Mouse (Mus musculus): Measurements from ENCODE around the gene Bola2. TPM values are rescaled to one million over a fixed set of nuclear protein-coding genes. Genes with fewer than 3 reads are reported as not detected.

Gene Bola2
- polyA plus RNA-seq, 1 experiment from 2014 or later, result 86.5 TPM

DNA sequence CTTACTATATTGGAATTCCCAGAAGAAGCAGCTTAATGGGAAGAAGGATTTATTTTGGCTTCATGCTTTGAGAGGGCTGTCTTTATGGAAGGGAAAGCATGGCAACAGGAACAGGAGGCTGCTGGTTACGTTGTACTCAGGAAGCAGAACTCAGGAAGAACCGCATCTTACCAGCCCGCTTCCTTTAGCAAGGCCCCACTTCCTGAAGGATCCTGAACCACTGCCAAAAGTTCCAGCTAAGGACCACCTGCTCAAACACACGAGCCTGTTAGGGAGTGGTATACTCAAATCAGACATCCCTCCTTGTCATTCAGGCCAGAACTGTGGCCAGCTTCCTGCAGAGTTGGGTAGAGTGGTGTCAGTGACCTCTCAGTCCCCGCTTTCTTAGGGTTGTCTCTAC lies 26.7 kb upstream of the Bola2 start:
- no peak for DNase-seq
- ATAC-seq, result no peak
- TF ChIP-seq CTCF (IDR thresholded peaks at IDR 0.05; ENCODE audit: low read depth) (no peak), EP300 (IDR thresholded peaks at IDR 0.05; ENCODE audit: low read depth) (no peak)

DNA sequence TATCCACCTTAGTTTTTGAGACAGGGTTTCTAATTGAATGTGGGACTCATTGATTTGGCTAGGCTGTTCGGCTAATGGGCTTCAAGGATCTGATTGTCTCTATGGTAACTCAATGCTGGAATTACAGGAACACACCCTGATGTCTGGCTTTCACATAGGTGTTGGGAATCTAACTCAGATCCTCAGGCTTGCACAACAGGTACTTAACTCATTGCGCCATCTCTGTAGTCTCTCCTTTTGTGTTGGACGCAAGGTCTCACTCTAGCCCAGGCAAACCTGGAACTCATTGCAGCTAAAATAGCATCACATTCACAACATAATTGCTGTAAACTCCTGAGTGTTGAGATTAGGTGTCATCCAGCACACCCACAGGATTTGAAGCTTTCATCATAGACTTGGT lies 25.0 kb upstream of the Bola2 start:
- Histone ChIP-seq H3K4me2 (ENCODE audit: low read depth, low read length) (no peak overlapping the region), H3K9me3 (ENCODE audit: low read length) (no peaks in the 10 kb centered on the region), H3K9ac (replicated peaks) (no peak overlapping the region), H3K36me3 (replicated peaks; ENCODE audit: insufficient read depth, low read length) (peaks cover 36% of the 10 kb centered on the region), H3K4me1 (ENCODE audit: insufficient read depth) (peaks cover 21% of the 10 kb centered on the region), H3K27me3 (ENCODE audit: insufficient read depth, low read length) (no peaks in the 10 kb centered on the region), H3K4me3 (ENCODE audit: low read depth, low read length) (no peak overlapping the region), H3K27ac (ENCODE audit: low read depth) (peak overlapping the region; percentile 36; the same call in 1 of the 2 replicates)
- WGBS (ENCODE audit: insufficient replicate concordance), result 71% methylated on average over 3 of the region's 3 CpGs
- TF ChIP-seq CTCF (IDR thresholded peaks at IDR 0.05; ENCODE audit: low read depth) (no peak), EP300 (IDR thresholded peaks at IDR 0.05; ENCODE audit: low read depth) (no peak)
- no peak for DNase-seq
- ATAC-seq, result peak; percentile 32; the same call in 1 of the 2 replicates

More for the DNA sequence above, 26.7 kb upstream of the Bola2 start:
- no peaks in the 10 kb centered on the region for H3K27me3 ChIP-seq (ENCODE audit: insufficient read depth, low read length)
- H3K9ac ChIP-seq (replicated peaks), result no peak overlapping the region
- peaks cover 39% of the 10 kb centered on the region for H3K36me3 ChIP-seq (replicated peaks; ENCODE audit: insufficient read depth, low read length)
- peaks cover 16% of the 10 kb centered on the region for H3K4me1 ChIP-seq (ENCODE audit: insufficient read depth)
- H3K4me2 ChIP-seq (ENCODE audit: low read depth, low read length), result no peak overlapping the region
- 50% methylated on average over 5 of the region's 5 CpGs for WGBS (ENCODE audit: insufficient replicate concordance)
- H3K9me3 ChIP-seq (ENCODE audit: low read length), result no peaks in the 10 kb centered on the region
- no peak overlapping the region for H3K4me3 ChIP-seq (ENCODE audit: low read depth, low read length)
- H3K27ac ChIP-seq (ENCODE audit: low read depth), result peak overlapping the region; percentile 58

DNA sequence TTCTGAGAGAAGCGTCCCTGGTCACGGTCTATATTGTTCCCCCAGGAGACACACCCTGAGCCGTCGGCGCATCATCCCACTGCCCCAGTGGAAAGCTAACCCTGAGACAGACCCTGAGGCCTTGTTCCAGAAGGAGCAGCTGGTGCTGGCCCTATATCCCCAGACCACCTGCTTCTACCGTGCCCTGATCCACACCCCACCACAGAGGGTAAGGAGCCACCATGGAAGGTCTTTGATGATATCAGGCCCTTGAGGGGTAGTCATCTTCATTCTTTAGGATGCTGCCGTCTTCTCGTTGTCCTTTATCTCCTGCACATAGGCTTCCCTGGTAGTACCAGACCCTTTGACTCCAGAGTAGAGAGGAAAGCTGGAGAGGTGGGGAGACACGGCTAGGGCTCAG lies 23.1 kb upstream of the Bola2 start:
- H3K36me3 ChIP-seq (replicated peaks; ENCODE audit: insufficient read depth, low read length), result peaks cover 32% of the 10 kb centered on the region
- no peak overlapping the region for H3K9ac ChIP-seq (replicated peaks)
- no peak for DNase-seq
- H3K9me3 ChIP-seq (ENCODE audit: low read length), result no peaks in the 10 kb centered on the region
- H3K4me3 ChIP-seq (ENCODE audit: low read depth, low read length), result no peak overlapping the region
- ATAC-seq, result no peak
- no peak overlapping the region for H3K27ac ChIP-seq (ENCODE audit: low read depth)
- TF ChIP-seq EP300 (IDR thresholded peaks at IDR 0.05; ENCODE audit: low read depth), result no peak
- TF ChIP-seq CTCF (IDR thresholded peaks at IDR 0.05; ENCODE audit: low read depth), result no peak
- H3K4me2 ChIP-seq (ENCODE audit: low read depth, low read length), result no peak overlapping the region
- no peaks in the 10 kb centered on the region for H3K27me3 ChIP-seq (ENCODE audit: insufficient read depth, low read length)
- H3K4me1 ChIP-seq (ENCODE audit: insufficient read depth), result peaks cover 31% of the 10 kb centered on the region
- 86% methylated on average over 9 of the region's 9 CpGs for WGBS (ENCODE audit: insufficient replicate concordance)

DNA sequence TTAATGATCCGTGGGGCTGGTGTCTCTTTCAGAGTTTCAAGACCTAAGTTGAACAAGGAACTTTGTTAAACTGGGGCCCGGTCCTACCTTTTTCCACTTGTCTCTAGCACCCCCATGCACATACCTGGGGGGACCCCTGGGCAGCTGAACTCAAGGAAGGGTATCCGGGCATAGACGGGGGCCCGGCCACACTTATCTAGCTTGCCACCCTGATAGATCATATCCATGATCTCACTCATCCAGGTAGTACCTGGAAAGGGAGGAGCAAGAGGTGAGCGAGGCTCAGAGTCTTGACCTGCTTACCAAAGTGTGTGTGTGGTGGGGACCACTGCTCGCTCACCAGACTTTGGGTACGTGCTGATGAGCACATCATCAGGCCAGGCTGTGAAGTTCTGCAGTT lies 20.1 kb upstream of the Bola2 start:
- Histone ChIP-seq H3K4me1 (ENCODE audit: insufficient read depth) (peaks cover 24% of the 10 kb centered on the region), H3K4me3 (ENCODE audit: low read depth, low read length) (peak overlapping the region; percentile 37), H3K27ac (ENCODE audit: low read depth) (peak overlapping the region; percentile 91), H3K27me3 (ENCODE audit: insufficient read depth, low read length) (no peaks in the 10 kb centered on the region), H3K36me3 (replicated peaks; ENCODE audit: insufficient read depth, low read length) (peaks cover 28% of the 10 kb centered on the region), H3K9ac (replicated peaks) (peak overlapping the region; percentile 54), H3K9me3 (ENCODE audit: low read length) (no peaks in the 10 kb centered on the region), H3K4me2 (ENCODE audit: low read depth, low read length) (peak overlapping the region; percentile 56)
- WGBS (ENCODE audit: insufficient replicate concordance), result 82% methylated on average over 8 of the region's 8 CpGs
- no peak for ATAC-seq
- DNase-seq, result peak; percentile 15
- TF ChIP-seq CTCF (IDR thresholded peaks at IDR 0.05; ENCODE audit: low read depth) (no peak), EP300 (IDR thresholded peaks at IDR 0.05; ENCODE audit: low read depth) (no peak)

DNA sequence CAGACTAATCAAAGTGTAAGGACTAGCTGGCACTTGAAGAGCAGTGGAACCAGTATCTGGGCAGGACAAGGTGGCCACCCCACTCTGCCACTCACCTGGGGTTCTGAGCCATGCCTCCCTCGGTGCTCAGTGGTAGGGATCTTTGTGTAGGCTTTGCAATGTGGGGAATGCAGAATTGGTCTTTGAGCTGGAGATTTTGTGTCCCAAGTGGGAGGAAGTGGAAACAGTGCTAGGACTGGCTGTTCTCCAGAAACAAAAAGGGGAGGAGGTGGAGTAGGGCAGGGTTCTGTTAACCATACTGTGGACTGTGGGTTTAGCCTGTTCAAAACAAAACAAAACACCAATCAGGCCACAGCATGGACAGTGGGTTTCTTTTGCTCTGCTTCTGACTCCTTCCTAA lies 19.0 kb upstream of the Bola2 start, which contains the start of gene Sult1a1:
TSS of gene Sult1a1 (minus strand) at position 226 of the 400 bp plus-strand sequence.
- H3K9ac ChIP-seq (replicated peaks), result peak within 1 kb of the TSS; percentile 54
- DNase-seq (peak; percentile 63), ATAC-seq (peak; percentile 87)
- WGBS (ENCODE audit: insufficient replicate concordance), result 27% methylated on average over 1 of the region's 1 CpGs
- H3K4me2 ChIP-seq (ENCODE audit: low read depth, low read length), result peak within 1 kb of the TSS; percentile 56
- H3K9me3 ChIP-seq (ENCODE audit: low read length), result no peaks in the 10 kb centered on the region
- no peaks in the 10 kb centered on the region for H3K27me3 ChIP-seq (ENCODE audit: insufficient read depth, low read length)
- H3K27ac ChIP-seq (ENCODE audit: low read depth), result peak within 1 kb of the TSS; percentile 91
- H3K4me3 ChIP-seq (ENCODE audit: low read depth, low read length), result peak within 1 kb of the TSS; percentile 37
- peaks cover 23% of the 10 kb centered on the region for H3K4me1 ChIP-seq (ENCODE audit: insufficient read depth)
- peak; percentile 82 for TF ChIP-seq EP300 (IDR thresholded peaks at IDR 0.05; ENCODE audit: low read depth)
- TF ChIP-seq CTCF (IDR thresholded peaks at IDR 0.05; ENCODE audit: low read depth), result no peak
- H3K36me3 ChIP-seq (replicated peaks; ENCODE audit: insufficient read depth, low read length), result peaks cover 23% of the 10 kb centered on the region

DNA sequence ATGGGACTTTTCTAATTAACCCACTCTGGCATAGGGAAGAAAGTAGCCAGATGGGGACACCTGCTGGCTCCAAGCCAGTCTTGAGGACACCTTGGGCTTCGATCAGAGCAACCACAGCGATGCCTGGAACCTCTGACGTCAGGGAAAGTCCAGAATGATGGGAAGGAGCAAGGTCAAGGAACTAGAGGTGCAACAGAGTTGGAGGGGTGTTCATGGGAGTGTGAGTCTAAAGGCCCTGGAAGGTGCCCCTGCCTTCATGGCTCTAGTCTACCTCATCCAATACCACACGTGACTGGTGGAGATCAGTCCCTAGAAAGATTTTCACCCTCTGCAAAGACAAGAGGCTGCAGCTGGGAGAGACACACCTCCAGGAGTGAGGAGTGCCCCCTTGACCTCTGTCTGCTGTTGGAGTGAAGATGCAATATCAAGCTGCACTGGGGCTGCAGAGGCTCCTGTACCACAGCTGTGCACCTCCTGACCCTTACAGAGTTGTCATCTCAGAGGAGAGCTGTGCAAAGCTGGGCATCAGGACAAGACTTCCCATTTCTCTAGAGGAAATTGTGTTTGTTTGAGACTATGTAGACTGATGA lies 18.5 kb upstream of the Bola2 start:
- WGBS (ENCODE audit: insufficient replicate concordance), result 60% methylated on average over 4 of the region's 4 CpGs
- Histone ChIP-seq H3K27me3 (ENCODE audit: insufficient read depth, low read length) (no peaks in the 10 kb centered on the region), H3K36me3 (replicated peaks; ENCODE audit: insufficient read depth, low read length) (peaks cover 18% of the 10 kb centered on the region), H3K4me3 (ENCODE audit: low read depth, low read length) (no peak overlapping the region), H3K27ac (ENCODE audit: low read depth) (peak overlapping the region; percentile 91), H3K9ac (replicated peaks) (no peak overlapping the region), H3K9me3 (ENCODE audit: low read length) (no peaks in the 10 kb centered on the region), H3K4me1 (ENCODE audit: insufficient read depth) (peaks cover 23% of the 10 kb centered on the region), H3K4me2 (ENCODE audit: low read depth, low read length) (0 out of 2 replicates have a peak overlapping the region, but pooled peaks have one; percentile 56)
- no peak for DNase-seq
- no peak for TF ChIP-seq CTCF (IDR thresholded peaks at IDR 0.05; ENCODE audit: low read depth)
- TF ChIP-seq EP300 (IDR thresholded peaks at IDR 0.05; ENCODE audit: low read depth), result no peak
- ATAC-seq, result peak; percentile 26
